Mouse (Mus musculus): ENCODE results near the gene Abcg4.

DNA sequence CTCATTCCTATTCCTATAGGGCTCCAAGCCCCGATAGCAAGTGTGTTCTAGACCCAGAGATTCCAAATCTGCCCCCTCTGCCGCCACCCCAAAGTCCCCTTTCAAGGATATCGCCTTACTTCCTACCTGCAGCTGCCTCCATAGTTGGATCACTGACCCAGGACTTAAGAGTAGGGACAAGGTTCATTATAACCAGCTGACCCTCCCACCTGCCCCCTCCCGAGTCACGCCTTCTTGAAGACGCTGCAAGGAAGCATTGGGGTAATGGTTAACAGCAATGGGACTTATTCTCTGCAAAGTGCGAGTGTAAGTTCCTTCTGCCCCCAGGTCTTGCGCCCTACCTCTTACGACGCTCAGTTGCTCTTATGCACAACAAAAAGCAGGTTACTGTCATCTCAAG is 37.1 kb downstream of the Abcg4 start, which contains the start of gene Pdzd3:
- no peak for TF ChIP-seq CTCF (IDR thresholded peaks at IDR 0.05; ENCODE audit: borderline replicate concordance, control insufficient read depth, extremely low read depth, insufficient read depth, low read length, poor library complexity)
- TF ChIP-seq POLR2A (IDR thresholded peaks at IDR 0.05; ENCODE audit: control insufficient read depth, extremely low read depth, insufficient read depth, low read length, poor library complexity) = no peak
